Comparison of ENCODE assay signal across 25 mouse cellular contexts in the genomic region with DNA sequence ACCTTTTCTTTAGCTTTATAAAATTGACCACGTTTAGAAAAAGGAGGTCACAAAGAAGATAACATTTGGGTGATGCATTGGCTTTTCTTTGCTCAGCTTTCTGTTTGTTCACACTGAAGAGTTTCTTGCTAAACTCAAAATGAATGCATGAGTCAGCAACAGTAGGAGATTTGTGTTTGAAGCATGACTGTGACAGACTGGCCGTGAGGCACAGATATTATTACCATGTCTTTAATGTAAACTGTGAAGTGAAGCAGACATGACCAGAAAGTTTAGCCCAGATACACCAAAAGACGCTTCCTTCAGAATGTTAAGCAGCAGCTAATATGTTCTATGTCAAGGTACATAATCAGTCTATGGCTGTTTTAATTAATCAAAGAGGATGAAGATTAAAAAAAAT.
"Had no signal": no experiment of that assay in that cellular context is flagged by ENCODE, and none has a peak within 500 bp of the region (broad histone marks: within the 10 kb centered on the region; RNA-seq: fewer than 3 reads in every experiment).

No protein-coding gene starts in this region.

- H3K9me3 ChIP-seq: heart, embryonic 13.5 days; heart, embryonic 15.5 days; hindbrain, embryonic 13.5 days; hindbrain, embryonic 15.5 days; kidney, embryonic 15.5 days; limb, embryonic 13.5 days; limb, embryonic 15.5 days; liver, embryonic 12.5 days had no signal

- H3K4me2 ChIP-seq: heart, embryonic 11.5 days; heart, embryonic 13.5 days; heart, embryonic 15.5 days; hindbrain, embryonic 13.5 days; hindbrain, embryonic 15.5 days; kidney, embryonic 15.5 days; limb, embryonic 13.5 days; limb, embryonic 15.5 days; liver, embryonic 12.5 days had no signal

- DNase-seq: gastrocnemius, postnatal 14 days; gastrocnemius, postnatal 36 days; heart, adult 11 months; heart, adult 2 months; heart, postnatal 14 days; heart, postnatal 36 days; kidney, adult 11 months; kidney, adult 2 months; kidney, adult 9 months; kidney, postnatal 14 days; kidney, postnatal 4 days; left cerebral cortex, postnatal 4 days had no signal

- H3K36me3 ChIP-seq: heart, embryonic 13.5 days; heart, embryonic 15.5 days; hindbrain, embryonic 13.5 days; hindbrain, embryonic 15.5 days; kidney, embryonic 15.5 days; limb, embryonic 13.5 days; limb, embryonic 15.5 days; liver, embryonic 12.5 days had no signal

- ATAC-seq: hindbrain, postnatal 0 days; intestine, embryonic 16.5 days; liver, embryonic 12.5 days had no signal

- H3K27ac ChIP-seq: heart, adult 2 months; heart, embryonic 13.5 days; heart, embryonic 15.5 days; hindbrain, embryonic 13.5 days; hindbrain, embryonic 15.5 days; hindbrain, postnatal 0 days; kidney, embryonic 15.5 days; kidney, postnatal 0 days; limb, embryonic 13.5 days; limb, embryonic 15.5 days; liver, embryonic 12.5 days; liver, embryonic 14.5 days had no signal

- H3K27me3 ChIP-seq: heart, embryonic 13.5 days; heart, embryonic 15.5 days; hindbrain, embryonic 13.5 days; hindbrain, embryonic 15.5 days; kidney, embryonic 15.5 days; limb, embryonic 13.5 days; limb, embryonic 15.5 days; liver, embryonic 12.5 days had no signal

- H3K4me3 ChIP-seq: heart, adult 2 months; heart, embryonic 13.5 days; heart, embryonic 15.5 days; hindbrain, embryonic 13.5 days; hindbrain, embryonic 15.5 days; kidney, embryonic 15.5 days; limb, embryonic 13.5 days; limb, embryonic 15.5 days; liver, embryonic 12.5 days had no signal

- H3K9ac ChIP-seq: heart, embryonic 13.5 days; heart, embryonic 15.5 days; hindbrain, embryonic 13.5 days; hindbrain, embryonic 15.5 days; kidney, embryonic 15.5 days; limb, embryonic 13.5 days; limb, embryonic 15.5 days; liver, embryonic 12.5 days; liver, embryonic 14.5 days had no signal

- H3K4me1 ChIP-seq: heart, embryonic 13.5 days; heart, embryonic 15.5 days; hindbrain, embryonic 13.5 days; hindbrain, embryonic 15.5 days; kidney, embryonic 15.5 days; limb, embryonic 13.5 days; limb, embryonic 15.5 days; liver, embryonic 12.5 days had no signal
